Mouse (Mus musculus) embryonic fibroblast, embryonic 13.5 days (primary cell): ENCODE results near the gene Syne2. TPM values are rescaled to one million over a fixed set of nuclear protein-coding genes. Genes with fewer than 3 reads are reported as not detected.
A peak's percentile ranks its signal among the peaks of the same experiment; 100 is the strongest.

Experiments
- H3K27ac ChIP-seq: 2 replicates; pipeline ENCODE4 v1.5.1; 2012; ENCODE audit warnings: low read length, control low read depth, inconsistent platforms; ENCODE audit not compliant: insufficient read depth
- H3K4me1 ChIP-seq: 2 replicates; pipeline ENCODE4 v1.6.1; 2011; ENCODE audit warnings: low read length; ENCODE audit not compliant: control insufficient read depth, insufficient read depth
- H3K4me3 ChIP-seq: 2 replicates; pipeline ENCODE4 v1.5.1; 2011; ENCODE audit warnings: mild to moderate bottlenecking, control low read depth, low read length; ENCODE audit not compliant: insufficient read depth
- CTCF ChIP-seq: IDR thresholded peaks from 2 replicates; pipeline ENCODE4 v1.5.1; 2011; ENCODE audit warnings: mild to moderate bottlenecking, control low read depth, low read length, moderate library complexity, borderline replicate concordance; ENCODE audit not compliant: insufficient read depth
- POLR2A ChIP-seq: IDR thresholded peaks from 2 replicates; pipeline ENCODE4 v1.6.1; 2011; ENCODE audit warnings: low read depth, mild to moderate bottlenecking, control low read depth, low read length, moderate library complexity
- polyA plus RNA-seq: library from polyadenylated mRNA; stranded (reverse); fragments of >200 nt; gene quantifications from 2 replicates; pipeline ENCODE4 v1.2.4, GENCODE M21; 2011; ENCODE audit warnings: low read depth; ENCODE audit not compliant: missing spikeins, insufficient read length

The Syne2 gene
- polyA plus RNA-seq, 1 experiment, result 10.9 TPM

DNA sequence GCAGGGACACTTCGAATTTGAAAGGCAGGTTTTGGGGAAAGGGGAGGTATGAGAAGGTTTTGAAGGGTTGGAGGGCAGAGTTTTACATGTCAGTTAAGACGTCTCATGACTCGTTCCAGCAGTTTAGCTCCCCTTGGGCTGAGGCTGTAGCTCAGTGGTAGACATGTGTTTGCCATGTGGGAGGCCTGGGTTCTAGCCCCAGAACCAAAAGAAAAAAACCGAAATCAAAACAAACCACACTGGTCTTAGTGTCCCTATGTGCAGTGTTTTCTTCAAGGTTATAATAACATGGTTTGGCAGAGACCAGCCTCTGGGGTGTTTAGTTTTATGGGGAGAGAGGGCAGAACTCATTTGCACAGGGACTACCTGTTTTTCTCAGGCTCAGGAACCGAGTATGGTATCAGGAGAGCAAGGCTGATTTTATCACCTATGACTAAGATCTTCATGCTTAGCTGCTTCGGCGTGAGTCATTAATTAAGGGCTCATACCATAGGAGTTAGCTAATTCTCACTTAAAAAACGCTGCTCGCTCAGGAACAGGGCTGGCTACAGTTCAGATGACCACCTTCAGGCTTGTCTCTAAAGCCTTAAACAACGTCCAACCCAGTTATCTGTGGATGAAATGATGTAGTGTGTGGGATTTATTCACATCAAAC lies 8.9 kb downstream of the Syne2 start:
- Histone ChIP-seq H3K27ac (peak overlapping the region; percentile 43), H3K4me3 (no peak overlapping the region), H3K4me1 (peaks cover 19% of the 10 kb centered on the region)
- no peak for TF ChIP-seq CTCF
- TF ChIP-seq POLR2A, result no peak

DNA sequence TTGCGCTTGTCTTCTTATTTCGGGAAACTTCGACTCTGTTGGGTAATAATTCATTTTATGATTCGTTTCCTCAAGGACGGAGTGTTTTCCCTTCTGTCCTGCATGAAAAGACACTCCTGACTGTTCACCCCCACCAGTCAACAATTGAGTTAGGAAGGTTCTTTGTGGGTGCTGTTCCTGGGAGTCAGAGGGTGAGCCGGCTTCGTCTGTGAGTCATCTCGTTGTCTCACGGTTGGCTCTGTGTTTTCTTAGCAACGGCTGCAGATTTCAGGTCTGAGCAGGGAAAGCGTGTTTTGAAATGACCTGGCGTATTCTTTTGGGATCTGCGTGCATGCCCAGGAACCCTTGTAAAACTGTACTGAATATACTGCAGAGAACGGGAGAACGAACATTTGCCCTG lies 9.8 kb downstream of the Syne2 start:
- H3K27ac ChIP-seq, result peak overlapping the region; percentile 37; the same call in 1 of the 2 replicates
- no peak for TF ChIP-seq POLR2A
- TF ChIP-seq CTCF, result no peak
- H3K4me3 ChIP-seq, result no peak overlapping the region
- H3K4me1 ChIP-seq, result peaks cover 19% of the 10 kb centered on the region

DNA sequence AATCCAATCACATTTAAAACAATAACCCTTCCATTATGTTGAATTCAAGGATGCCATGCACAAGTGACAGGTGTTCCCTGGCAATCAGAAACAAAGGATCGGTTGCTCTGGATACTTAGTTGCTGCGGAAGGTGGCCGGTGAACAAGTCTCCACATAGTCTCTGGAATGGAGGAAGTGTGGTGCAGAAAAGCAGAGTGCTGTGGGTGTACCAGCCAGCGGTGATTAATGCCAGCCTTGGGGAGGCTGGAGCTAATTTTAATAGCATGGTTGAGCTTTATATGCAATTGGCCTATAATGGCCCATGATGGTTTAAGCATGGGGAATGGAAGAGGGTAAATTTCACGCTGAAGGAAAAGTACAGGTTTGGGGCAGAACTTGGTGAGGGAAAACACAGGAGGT lies 11.7 kb downstream of the Syne2 start:
- no peak for TF ChIP-seq POLR2A
- TF ChIP-seq CTCF, result no peak
- H3K4me1 ChIP-seq, result peaks cover 23% of the 10 kb centered on the region
- H3K4me3 ChIP-seq, result no peak overlapping the region
- no peak overlapping the region for H3K27ac ChIP-seq

DNA sequence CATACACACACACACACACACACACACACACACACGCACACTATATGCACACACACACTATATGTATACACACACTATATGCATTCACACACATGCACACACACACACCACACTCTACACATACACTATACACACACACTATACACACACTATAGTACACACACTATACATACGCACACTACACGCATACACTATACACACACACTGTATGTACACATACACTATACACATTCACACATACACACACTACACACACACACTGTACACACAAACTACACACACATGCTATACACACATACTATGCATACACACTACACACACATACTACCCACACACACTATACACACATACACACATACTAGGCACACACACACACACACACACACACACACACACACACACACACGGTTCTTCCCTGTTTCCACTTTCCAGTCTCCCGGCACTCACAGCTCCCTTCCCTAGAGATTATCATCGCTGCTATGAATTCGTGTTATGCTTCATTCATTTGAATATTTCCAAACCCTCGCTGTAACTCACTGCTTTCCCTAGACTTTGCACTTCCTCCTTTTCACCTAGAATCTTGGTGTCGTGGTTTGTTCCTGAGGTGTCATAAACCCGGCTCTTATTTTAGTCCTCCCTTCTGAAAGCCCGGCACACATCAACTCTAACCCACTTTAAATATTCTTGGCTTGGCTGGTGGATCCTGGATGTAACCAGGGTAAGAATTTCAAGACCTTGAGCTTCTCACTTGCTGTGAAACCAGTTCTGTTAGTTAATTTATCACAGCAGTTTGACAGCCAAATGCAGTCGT lies 15.4 kb downstream of the Syne2 start:
- peaks cover 6% of the 10 kb centered on the region for H3K4me1 ChIP-seq
- H3K4me3 ChIP-seq, result no peak overlapping the region
- H3K27ac ChIP-seq, result no peak overlapping the region
- 0 out of 2 replicates have a peak, but pooled peaks have one; percentile 17 for TF ChIP-seq POLR2A
- no peak for TF ChIP-seq CTCF

DNA sequence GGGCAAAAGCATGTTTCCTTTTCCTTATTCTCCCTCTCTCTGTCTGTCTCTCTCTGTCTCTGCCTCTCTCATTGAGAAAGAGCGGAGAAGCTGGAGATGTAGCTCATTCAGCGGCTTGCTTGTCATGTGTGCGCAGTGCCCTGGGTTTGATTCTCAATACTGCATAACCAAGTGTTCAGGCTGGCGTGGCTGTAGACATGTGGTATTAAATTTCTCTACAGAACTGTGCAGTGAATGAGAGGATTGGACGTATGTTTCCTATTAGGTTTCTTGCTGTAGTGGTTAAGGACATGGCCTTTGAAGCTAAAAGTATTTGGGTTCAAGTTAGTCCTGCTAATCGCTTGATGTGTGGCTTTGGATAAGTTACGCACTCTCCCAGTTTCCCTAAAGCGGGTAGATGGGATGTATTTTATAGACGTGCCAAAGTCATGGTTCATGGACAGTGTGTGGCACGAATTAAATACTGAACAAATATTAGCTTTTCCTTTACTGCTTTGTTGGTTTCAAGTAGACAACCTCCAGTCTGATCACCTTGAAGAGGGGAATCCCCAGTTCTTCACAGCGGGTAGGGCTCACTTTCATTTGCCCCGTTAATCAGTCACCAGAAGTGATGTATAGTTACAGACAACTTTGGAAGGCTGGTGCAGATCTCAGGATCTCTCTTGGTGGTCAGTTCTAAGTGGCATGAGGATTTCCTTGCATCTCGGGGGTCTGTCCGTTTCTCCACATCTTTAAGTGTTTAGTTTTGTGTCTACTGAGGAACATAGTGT lies 16.2 kb downstream of the Syne2 start:
- peaks cover 4% of the 10 kb centered on the region for H3K4me1 ChIP-seq
- H3K27ac ChIP-seq, result no peak overlapping the region
- no peak for TF ChIP-seq CTCF
- TF ChIP-seq POLR2A, result no peak
- no peak overlapping the region for H3K4me3 ChIP-seq

DNA sequence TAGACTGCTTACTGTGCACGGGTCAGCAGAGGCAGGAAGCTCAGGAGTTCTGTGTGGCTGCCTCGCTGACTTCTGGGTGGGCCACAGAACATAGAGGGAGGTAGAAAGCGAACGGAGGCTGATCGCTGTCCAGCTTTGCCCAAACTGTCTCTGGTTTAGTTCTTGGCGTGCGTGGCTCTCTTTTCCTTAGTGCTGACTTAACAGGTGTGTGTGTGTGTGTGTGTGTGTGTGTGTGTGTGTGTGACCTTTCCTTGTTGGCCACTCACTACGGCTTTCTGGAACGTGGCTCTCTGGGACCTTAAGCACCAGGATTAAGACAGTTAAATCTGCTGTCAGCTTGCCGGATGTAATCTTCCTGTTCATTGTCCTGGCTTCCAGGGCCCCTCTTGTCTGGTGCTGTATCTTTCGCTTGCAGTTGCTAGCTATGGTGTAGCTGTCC lies 18.6 kb downstream of the Syne2 start:
- Histone ChIP-seq H3K4me1 (peaks cover 4% of the 10 kb centered on the region), H3K4me3 (no peak overlapping the region)
- no peak for TF ChIP-seq CTCF
- TF ChIP-seq POLR2A, result no peak

DNA sequence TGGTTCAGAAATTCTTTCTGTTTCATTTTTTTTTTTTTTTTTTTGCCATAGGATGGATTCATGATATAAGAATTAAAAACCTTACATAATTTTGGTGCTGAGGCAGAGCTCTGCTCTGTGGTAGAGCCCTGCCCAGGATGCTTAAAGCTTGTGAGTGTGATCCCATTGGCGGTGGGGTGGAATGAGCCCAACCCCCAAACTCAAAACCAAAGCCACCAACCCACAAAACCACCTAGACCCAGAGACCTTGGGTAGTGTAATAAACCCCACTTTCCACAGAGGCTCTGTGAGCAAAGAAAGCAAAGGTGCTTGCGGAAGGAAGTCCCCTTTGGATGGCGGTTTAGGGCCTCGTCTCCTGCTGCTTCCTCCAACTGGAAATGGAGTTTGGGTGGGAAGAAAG lies 19.5 kb downstream of the Syne2 start:
- Histone ChIP-seq H3K4me3 (no peak overlapping the region), H3K27ac (no peak overlapping the region), H3K4me1 (peaks cover 4% of the 10 kb centered on the region)
- TF ChIP-seq CTCF (no peak), POLR2A (no peak)

More for the DNA sequence above, 18.6 kb downstream of the Syne2 start:
- H3K27ac ChIP-seq, result no peak overlapping the region

DNA sequence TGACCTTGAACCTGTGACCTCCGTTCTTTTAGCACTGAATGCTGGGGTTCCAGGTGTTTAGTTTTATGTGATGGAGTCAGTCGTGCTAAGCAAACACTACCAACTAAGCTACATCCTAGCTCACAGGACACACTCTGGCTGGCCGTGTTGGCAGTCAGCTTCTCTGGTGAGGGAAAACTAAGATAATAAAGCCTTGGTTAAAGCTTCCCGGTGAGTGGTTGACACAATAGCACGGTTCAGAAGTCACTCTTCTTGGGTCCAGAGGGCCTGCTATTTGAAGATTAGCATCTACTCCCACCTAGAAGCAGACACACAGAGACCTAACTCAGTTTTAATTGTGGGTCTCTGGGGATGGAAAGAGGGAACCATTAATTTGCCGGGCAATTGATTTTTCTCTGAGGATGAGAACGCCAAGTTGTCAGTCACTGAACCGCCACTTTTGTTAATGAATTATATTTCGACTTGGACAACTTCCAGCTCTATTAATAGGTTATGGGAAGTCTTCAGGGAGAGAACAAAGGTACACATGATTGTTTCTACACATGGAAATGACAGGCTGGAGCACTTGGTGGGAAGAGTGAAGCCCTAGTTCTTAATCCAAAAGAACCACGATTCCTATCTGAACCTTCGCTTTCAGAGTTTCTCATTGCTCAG lies 21.3 kb downstream of the Syne2 start:
- H3K4me3 ChIP-seq, result no peak overlapping the region
- H3K4me1 ChIP-seq, result no peaks in the 10 kb centered on the region
- TF ChIP-seq CTCF (no peak), POLR2A (no peak)
- no peak overlapping the region for H3K27ac ChIP-seq

DNA sequence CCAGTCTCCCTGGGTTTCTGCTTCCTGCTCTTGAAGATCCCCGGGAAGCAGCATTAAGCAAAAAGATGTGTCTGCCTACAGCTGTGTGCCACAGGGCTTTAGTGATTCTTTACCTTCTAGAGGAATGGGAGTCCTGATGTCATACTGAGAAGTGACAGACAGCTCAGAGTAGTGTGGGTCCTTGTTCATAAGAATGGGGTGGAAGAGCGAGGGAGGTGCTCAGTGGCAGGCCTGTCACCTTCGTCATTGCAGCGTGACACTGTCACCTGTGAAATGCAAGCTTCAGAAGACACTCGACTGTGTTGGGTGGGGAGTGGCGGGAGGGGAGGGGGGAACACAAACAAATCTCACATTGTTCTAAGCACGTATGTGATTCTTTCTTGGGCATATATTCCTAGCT lies 23.2 kb downstream of the Syne2 start:
- Histone ChIP-seq H3K4me1 (no peaks in the 10 kb centered on the region), H3K27ac (no peak overlapping the region), H3K4me3 (no peak overlapping the region)
- TF ChIP-seq CTCF, result no peak
- no peak for TF ChIP-seq POLR2A
